Mouse (Mus musculus) T-cell, adult 2 months (primary cell): Measurements from ENCODE around the gene Agrp.

Experiments used
- DNase-seq: peaks from one replicate; pipeline ENCODE4 v3.0.0; 2022; ENCODE audit warnings: low spot score

The Agrp gene

GRCm38 (mm10) chr8:105549506-105549905 lies 87.7 kb downstream of the Agrp start:
- DNase-seq, result no peak

DNA sequence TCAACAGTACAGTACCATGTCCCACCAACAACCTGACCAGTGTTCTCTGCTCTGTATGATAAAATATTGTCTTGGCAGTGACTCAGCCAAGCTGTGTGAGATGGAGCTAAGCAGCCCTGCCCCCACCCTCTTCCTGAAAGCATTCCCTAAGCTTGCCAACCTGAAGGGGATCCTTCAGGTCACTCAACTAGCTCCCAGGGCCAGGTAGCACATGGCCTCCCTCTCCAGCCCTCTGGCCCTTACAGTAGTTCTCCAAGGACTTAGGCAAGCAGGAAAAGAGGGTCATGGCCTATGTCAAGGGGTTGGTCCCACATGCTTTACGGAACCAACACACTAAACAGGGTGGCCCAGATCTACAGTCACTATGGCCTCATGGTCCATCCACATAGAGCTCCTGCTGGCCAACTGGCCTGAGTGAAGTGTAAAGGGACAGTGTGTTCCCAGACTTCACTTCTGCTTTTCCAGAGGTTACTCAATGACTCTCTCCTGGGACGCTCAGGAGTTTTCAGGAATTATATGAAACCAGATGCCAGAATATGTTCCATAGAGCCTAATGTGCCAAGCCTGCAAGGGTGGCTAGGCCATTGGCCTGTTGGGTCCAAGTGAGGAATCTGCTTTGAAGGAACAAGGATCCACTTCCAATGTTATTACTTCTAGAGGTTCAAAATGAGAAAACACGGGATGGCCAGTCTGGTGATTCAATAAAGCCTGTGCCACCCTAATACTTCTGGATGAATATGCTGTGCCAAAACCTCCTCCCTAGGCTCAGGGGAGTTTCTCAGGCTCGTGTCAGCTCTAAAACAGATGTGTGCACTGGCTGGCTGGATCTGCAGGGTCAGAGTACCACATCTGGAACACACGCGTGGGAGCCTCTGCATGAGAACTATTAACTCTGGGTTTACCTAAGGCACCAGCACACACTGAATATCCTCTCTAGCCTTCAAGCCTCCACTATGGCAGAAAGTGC lies 90.5 kb downstream of the Agrp start:
- no peak for DNase-seq

- no peak for DNase-seq
Observed at GRCm38 (mm10) chr8:105545249-105545648, 91.9 kb downstream of the Agrp start.

DNA sequence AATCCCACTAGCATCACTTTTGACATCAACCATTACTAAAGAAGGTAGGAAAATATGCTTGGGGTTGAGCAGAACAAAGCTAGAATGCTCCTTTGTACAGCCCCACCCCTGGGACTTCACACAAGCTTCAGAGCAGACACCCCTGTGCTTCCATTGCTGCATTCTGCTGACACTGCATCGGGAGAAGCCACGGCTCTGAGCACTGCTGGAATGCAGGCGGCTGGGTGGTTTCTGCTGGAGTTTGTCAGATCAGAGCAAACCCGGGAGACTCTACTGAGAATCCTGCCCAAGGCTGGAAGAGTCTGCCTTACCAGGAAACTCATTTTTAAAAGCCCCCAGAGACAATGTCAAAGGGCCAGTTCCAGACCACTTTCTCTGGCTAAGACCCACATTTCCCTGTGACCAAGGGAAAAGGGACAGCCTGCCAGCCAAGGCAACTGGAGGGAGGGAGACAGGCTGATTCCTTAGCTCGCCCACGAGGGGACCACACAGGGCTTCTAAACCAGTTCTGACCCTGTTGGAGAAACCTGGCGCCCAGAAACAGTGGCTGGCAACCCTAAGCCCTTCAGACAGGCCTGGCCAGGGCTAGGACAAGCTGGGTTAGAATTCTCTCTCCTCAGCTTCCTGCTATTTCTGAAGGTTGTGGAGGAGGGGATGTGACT lies 92.5 kb downstream of the Agrp start:
- DNase-seq, result no peak

DNA sequence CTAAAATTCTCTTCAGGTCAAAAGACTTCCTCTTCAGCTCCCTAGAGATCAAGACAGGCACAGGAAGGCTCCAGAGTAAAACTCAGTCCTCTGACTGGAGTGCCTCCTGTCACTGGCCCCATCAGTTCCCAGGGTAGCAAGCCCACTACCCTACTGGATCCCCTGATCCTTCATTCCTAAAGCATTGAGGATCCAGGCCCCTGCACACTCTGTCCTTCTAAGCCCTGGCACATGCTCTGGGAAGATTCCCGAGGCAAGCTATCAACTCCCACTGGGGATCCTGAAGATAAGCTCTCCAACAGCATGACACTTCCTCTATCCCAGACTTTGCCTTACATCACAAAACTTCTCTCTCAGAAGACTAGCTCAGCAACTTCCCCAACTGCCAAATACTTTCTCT lies 93.5 kb downstream of the Agrp start:
- DNase-seq, result no peak

DNA sequence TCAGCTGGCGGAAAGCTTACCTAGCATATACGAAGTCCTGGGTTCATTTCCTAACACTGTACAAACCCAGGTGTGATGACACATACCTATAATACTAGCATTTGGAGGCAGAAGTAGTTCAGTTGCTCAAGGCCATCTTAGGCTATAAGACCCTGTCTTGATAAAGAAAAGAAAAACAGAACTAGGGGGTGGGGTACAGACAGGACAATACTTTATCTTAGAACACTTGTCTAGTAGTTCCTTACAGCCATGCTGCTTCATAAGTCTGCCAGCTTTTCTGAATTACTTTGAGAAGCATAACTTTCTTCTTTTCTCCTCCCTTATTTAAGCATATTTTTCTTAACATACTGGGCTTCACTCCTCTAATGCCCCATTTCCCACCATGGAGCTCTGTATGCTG lies 94.4 kb downstream of the Agrp start:
- no peak for DNase-seq

DNA sequence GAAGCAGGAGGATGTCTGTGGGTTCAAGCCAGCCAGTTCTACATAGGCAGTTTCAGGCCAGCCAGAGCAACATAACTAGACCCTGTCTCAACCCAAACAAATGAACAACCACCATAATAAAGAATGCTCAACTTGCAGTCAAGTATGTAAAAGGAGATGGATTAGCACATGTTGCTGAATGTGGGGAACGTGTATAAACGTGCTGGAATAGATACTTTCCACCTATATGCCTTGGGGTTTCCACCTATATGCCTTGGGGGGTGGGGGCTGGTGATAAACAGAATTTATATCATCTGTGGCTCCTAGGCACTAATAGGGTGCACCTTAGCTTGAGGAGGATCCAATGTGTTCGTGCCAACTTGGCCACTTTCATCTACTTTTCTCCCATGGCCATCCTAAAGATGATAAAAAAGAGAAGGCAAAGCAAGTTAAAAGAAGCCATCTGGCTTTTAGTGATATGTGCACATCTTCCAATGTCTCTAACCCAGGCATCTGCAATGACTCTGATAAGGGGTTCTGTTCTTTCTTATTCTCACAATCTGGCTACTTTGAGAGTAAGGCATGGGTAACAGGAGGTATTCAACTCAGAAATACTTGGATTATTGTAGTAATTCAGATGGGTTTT lies 95.0 kb downstream of the Agrp start:
- no peak for DNase-seq

DNA sequence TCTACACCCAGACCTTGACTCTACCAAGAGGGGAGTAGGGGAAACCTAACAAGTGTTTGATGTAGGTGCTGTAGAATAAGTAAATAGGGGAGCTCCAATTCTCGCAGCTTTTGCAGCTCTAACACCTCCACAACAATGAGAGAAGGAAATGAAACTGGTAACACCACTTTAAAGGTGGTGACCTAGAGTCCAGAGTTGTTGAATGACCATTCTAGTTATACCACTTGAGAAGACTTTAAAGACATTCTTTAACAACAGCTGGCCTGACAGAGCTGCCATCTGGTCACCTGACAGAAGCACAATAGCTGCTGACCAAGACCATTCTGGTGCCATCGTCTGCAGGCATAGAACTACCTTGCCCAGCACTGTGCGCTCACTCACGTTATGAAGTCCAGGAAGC lies 98.3 kb downstream of the Agrp start:
- no peak for DNase-seq

- no peak for DNase-seq
Observed at GRCm38 (mm10) chr8:105537011-105537677, 100.0 kb downstream of the Agrp start.

GRCm38 (mm10) chr8:105536546-105536945 lies 100.6 kb downstream of the Agrp start:
- no peak for DNase-seq

- DNase-seq, result peak; percentile 49
Observed at GRCm38 (mm10) chr8:105533892-105534329, 103.3 kb downstream of the Agrp start.

DNA sequence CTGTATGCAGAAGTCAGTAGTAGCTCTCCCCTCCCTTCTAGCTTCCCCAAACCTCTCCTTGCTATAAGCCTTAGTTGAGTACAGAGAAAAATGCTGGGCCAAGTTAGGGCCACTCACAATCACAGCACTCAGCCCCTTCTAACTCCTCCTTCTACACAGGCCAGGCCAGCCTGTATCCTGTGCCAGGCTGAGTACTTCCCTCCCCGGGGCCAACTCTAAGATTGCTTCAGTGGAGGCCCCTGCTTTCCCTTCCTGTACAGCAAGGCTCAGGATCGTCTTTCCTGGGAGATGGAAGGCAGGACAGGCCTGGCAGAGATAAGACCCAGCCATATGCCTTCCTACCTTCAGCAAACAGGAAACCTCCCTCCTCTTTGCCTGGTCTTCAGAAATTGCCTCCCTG lies 103.8 kb downstream of the Agrp start:
- no peak for DNase-seq

- peak; percentile 41 for DNase-seq
Observed at GRCm38 (mm10) chr8:105531774-105532173, 105.4 kb downstream of the Agrp start.

GRCm38 (mm10) chr8:105529271-105529670 lies 107.9 kb downstream of the Agrp start:
- no peak for DNase-seq

- DNase-seq, result no peak
Observed at GRCm38 (mm10) chr8:105528206-105528605, 109.0 kb downstream of the Agrp start.

GRCm38 (mm10) chr8:105527110-105527509 lies 110.1 kb downstream of the Agrp start:
- DNase-seq, result no peak

GRCm38 (mm10) chr8:105522890-105523289 lies 114.3 kb downstream of the Agrp start:
- no peak for DNase-seq

DNA sequence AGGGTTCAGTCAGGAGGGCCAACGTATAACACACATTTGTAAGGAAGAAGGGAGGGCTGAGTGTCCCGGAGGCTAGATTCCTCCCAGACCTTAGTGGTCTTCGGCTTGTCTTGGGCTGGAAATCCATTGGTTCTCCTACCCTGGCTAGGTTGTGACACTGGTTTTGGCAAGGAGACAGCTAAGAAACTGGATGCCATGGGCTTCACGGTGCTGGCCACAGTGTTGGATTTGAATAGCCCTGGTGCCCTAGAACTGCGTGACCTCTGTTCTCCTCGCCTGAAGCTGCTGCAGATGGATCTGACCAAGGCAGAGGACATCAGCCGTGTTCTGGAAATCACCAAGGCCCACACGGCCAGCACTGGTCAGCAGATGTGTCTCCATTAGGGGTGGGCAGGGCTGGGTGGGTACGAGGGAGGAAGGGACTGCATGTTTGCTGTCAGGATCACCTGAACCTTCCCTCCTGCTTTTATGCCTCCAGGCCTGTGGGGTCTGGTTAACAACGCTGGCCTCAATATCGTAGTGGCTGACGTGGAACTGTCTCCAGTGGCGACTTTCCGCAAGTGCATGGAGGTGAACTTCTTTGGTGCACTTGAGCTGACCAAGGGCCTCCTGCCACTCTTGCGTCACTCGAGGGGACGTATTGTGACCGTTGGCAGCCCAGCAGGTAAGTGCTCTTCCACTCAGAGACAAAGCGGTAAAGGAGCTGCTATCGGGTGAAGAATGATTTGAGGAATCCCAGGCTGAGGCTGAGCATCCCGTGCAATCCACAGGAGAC lies 115.0 kb downstream of the Agrp start:
- DNase-seq, result no peak

DNA sequence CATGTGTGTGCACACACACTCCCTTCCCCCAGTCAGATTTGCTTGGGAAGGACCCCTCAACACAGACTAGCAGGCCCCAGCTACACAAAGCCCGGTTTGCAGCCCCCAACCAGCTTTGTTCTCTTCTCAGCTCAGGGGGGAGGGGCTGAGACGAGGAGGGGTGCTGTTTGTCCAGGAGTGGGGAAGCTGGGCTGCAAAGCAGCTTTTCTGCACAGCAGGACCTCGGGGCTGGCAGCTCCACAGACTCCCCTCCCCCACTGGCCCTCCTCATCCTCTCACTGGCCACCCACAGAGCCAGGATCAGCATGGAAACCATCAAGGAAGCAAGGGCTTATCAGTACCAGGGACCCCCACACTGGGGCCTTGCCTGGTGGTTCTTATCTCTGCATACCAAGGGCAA lies 116.1 kb downstream of the Agrp start:
- no peak for DNase-seq

DNA sequence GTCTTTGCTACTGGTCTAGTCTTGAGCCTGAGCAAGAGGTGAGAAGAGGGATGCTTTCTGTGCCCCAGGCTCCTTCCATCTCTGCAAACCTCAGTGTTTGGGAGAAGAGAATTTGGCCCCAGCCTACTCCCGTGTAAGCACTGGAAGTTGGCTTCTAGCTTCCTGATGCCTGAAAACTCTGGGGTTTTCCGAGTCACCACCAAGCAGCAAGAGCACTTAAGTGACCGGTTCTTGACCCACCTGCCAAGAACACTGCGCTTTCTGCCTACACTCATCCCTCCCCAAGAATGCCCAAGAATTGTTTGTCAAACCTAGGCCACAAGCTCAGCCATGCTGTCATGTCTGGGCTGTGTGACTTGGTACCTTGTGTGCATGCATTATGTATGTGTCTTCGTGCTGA lies 116.7 kb downstream of the Agrp start:
- no peak for DNase-seq

DNA sequence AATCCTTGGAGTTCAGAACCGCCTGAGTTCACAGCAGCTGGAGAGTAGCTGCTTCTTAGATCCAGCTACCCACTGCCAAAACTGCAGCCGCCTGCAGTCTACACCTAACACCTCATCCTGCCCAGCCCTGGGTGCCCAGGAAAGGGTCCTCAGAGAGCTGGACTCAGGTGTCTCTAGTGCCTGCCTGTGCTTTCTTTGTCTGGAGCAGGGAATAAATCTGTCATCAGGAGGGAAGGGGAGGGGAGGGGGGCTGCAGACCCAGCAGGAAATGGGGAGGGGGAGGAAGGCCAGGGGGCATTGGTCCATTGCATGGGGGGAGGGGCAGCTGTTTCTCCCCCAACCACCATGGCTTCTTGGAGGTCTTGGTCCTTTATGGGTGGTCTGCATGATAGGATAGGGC lies 117.6 kb downstream of the Agrp start:
- DNase-seq, result no peak
